Mouse (Mus musculus) mesoderm, embryonic 11.5 days (tissue): ENCODE measurements around the gene Nr4a2.

Experiments
- DNase-seq: peaks from one replicate; pipeline ENCODE4 v3.0.0-alpha.2; 2012; ENCODE audit warnings: low read depth, low spot score

The Nr4a2 gene

GRCm38 (mm10) chr2:57123991-57124840 is at the start of gene Nr4a2:
Nr4a2 (minus strand) TSS chr2:57124003.
- DNase-seq: peak; percentile 83

GRCm38 (mm10) chr2:57165416-57165815 is 41.6 kb upstream of the Nr4a2 start:
- DNase-seq: no peak

- DNase-seq: no peak
These were observed 33.0 kb upstream of the Nr4a2 start for GRCm38 (mm10) chr2:57156814-57157213.

GRCm38 (mm10) chr2:57149796-57150195 is 26.0 kb upstream of the Nr4a2 start:
- no peak for DNase-seq

GRCm38 (mm10) chr2:57148231-57148630 is 24.4 kb upstream of the Nr4a2 start:
- no peak for DNase-seq

- no peak for DNase-seq
These were observed 22.0 kb upstream of the Nr4a2 start for GRCm38 (mm10) chr2:57145646-57146421.

GRCm38 (mm10) chr2:57138594-57138993 is 14.8 kb upstream of the Nr4a2 start:
- DNase-seq: no peak

GRCm38 (mm10) chr2:57127461-57127860 is 3.7 kb upstream of the Nr4a2 start:
- DNase-seq: no peak

GRCm38 (mm10) chr2:57125891-57126290 is 2.1 kb upstream of the Nr4a2 start:
- DNase-seq: no peak

GRCm38 (mm10) chr2:57122986-57123980 is 520 bp downstream of the Nr4a2 start:
- DNase-seq: peak; percentile 73

- no peak for DNase-seq
These were observed 2.7 kb downstream of the Nr4a2 start for GRCm38 (mm10) chr2:57121110-57121509.

- DNase-seq: no peak
These were observed 6.4 kb downstream of the Nr4a2 start for GRCm38 (mm10) chr2:57117201-57117951.

- no peak for DNase-seq
These were observed 7.2 kb downstream of the Nr4a2 start for GRCm38 (mm10) chr2:57116366-57117200.

- DNase-seq: no peak
These were observed 7.9 kb downstream of the Nr4a2 start for GRCm38 (mm10) chr2:57115864-57116365.

- no peak for DNase-seq
These were observed 8.5 kb downstream of the Nr4a2 start for GRCm38 (mm10) chr2:57115181-57115863.

GRCm38 (mm10) chr2:57114211-57115151 is 9.3 kb downstream of the Nr4a2 start:
- DNase-seq: peak; percentile 81

- no peak for DNase-seq
These were observed 10.4 kb downstream of the Nr4a2 start for GRCm38 (mm10) chr2:57113431-57113830.

GRCm38 (mm10) chr2:57112949-57113348 is 10.9 kb downstream of the Nr4a2 start:
- DNase-seq: no peak
